Mouse (Mus musculus) kidney, embryonic 16.5 days (tissue): ENCODE results near the gene Clstn2. TPM values are rescaled to one million over a fixed set of nuclear protein-coding genes. Genes with fewer than 3 reads are reported as not detected.

Experiments
- ATAC-seq: fragments of 200-750 bp; cut with Nextera tagmentation; 2 replicates; pipeline ENCODE4 v1.8.0; 2017; ENCODE audit warnings: moderate TSS enrichment; ENCODE audit not compliant: low FRiP score, low TSS enrichment
- H3K27ac ChIP-seq: fragments of 300-500 bp; sonication (generic); 2 replicates; pipeline ENCODE4 v1.5.1; 2014; ENCODE audit warnings: low read length
- H3K27me3 ChIP-seq: fragments of 300-500 bp; sonication (generic); 2 replicates; pipeline ENCODE4 v1.6.1; 2014; ENCODE audit warnings: low read length, control low read depth, mixed read lengths; ENCODE audit not compliant: insufficient read depth
- H3K36me3 ChIP-seq: fragments of 300-500 bp; sonication (generic); 2 replicates; pipeline ENCODE4 v1.6.1; 2014; ENCODE audit warnings: low read length, control low read depth, mixed read lengths; ENCODE audit not compliant: insufficient read depth
- H3K4me1 ChIP-seq: fragments of 300-500 bp; sonication (generic); 2 replicates; pipeline ENCODE4 v1.6.1; 2014; ENCODE audit warnings: low read length, control low read depth, mixed read lengths; ENCODE audit not compliant: insufficient read depth
- H3K4me2 ChIP-seq: fragments of 300-500 bp; sonication (generic); replicated peaks from 2 replicates; pipeline ENCODE4 v1.6.1; 2014; ENCODE audit warnings: low read depth, low read length
- H3K4me3 ChIP-seq: fragments of 300-500 bp; sonication (generic); 2 replicates; pipeline ENCODE4 v1.5.1; 2014; ENCODE audit warnings: mild to moderate bottlenecking, low read length
- H3K9ac ChIP-seq: fragments of 300-500 bp; sonication (generic); replicated peaks from 2 replicates; pipeline ENCODE4 v1.6.1; 2014; ENCODE audit warnings: low read length
- H3K9me3 ChIP-seq: fragments of 300-500 bp; sonication (generic); 2 replicates; pipeline ENCODE4 v1.6.1; 2016; ENCODE audit warnings: low read length, control low read depth
- WGBS: fragments of 180-500 bp; shearing (Covaris S2); extraction: QIAGEN DNeasy Blood & Tissue Kit; methylation state at CpG from one replicate; pipeline ENCODE4 v1.1.7; 2014; 5-methylcytosine and 5-hydroxymethylcytosine counted together
- polyA plus RNA-seq: library from polyadenylated mRNA; unstranded; fragments of >200 nt; fragmentation: Nextera tagmentation; extraction: Ambion mirVana; gene quantifications from 2 replicates; pipeline ENCODE4 v1.2.1, GENCODE M21; 2015

Clstn2 gene
- polyA plus RNA-seq, 1 experiment from 2014 or later = 1.5 TPM

DNA sequence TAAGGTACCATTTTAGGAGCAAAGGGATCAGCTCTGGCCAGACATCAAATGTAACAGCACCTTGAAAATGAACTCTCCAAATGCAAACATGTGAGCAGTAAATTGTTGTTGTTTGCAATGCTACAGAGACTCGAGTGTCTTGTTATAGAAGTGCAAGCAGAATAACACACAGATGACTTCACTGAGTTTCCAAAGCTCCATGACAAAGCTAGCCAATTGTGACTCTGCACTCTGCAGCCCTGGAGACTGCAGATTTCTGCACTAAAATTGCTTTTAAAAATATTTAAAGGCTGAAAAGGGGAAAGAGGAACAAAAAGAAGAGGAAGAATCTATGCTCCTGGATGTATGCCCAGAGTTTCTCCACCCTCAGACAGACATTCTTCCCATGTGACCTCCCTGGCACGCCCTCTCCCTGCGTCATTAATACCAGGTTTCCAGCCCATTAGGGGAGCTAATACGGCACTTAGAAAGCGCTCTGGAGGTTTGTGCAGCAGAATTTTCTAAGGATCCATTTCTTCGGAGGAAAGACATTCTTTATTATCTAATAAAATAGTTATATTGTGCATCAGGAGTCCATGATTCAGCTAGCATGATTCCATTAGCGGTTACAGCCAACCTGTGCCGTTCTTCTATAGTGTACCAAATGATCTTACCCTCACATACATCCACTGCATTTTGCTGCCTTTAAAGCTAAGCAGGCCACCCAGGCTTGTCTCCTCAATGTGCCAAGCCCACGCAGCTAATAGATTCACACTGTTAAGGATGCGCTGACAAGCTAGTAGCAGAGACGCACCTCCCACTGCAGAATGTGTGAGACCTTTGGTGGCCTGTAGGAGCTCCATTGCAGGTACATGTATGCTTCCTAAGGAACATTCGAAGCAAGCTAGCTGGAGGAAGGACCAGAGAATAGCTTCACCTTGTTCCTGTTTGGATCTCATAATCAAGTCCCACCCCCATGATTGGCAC is 184.8 kb downstream of the Clstn2 start:
- no peak overlapping the region for H3K9ac ChIP-seq
- no peak for ATAC-seq
- no peak overlapping the region for H3K4me3 ChIP-seq
- no peaks in the 10 kb centered on the region for H3K4me1 ChIP-seq
- peaks cover 5% of the 10 kb centered on the region; the same call in 1 of the 2 replicates for H3K9me3 ChIP-seq
- no peak overlapping the region for H3K27ac ChIP-seq
- no peaks in the 10 kb centered on the region for H3K36me3 ChIP-seq
- no peaks in the 10 kb centered on the region for H3K27me3 ChIP-seq
- H3K4me2 ChIP-seq = no peak overlapping the region
- 65% methylated on average over 12 of the region's 12 CpGs for WGBS

DNA sequence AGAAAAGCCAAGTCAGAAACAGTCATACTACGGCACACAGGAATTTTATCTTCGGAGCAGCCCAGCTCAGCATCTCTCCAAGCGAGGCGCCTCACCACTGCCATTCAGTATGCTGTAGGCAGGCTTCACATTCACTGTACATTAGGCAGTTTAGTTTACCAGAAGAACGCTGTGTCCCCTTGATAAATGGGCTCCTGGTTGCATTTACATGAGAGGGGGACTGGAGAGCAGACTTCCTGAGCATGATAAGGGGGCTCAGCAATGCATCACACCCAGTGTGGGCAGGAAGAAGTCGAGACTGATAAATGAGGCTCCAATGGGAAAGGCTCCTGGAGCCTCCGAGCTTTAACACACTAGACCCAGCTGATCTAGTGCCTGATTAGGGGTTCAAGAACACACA is 190.9 kb downstream of the Clstn2 start:
- ATAC-seq = no peak
- Histone ChIP-seq H3K27ac (no peak overlapping the region), H3K36me3 (no peaks in the 10 kb centered on the region), H3K4me1 (no peaks in the 10 kb centered on the region), H3K9me3 (peaks cover 5% of the 10 kb centered on the region; the same call in 1 of the 2 replicates), H3K4me2 (no peak overlapping the region), H3K4me3 (no peak overlapping the region), H3K9ac (no peak overlapping the region), H3K27me3 (no peaks in the 10 kb centered on the region)
- 80% methylated on average over 7 of the region's 7 CpGs for WGBS

DNA sequence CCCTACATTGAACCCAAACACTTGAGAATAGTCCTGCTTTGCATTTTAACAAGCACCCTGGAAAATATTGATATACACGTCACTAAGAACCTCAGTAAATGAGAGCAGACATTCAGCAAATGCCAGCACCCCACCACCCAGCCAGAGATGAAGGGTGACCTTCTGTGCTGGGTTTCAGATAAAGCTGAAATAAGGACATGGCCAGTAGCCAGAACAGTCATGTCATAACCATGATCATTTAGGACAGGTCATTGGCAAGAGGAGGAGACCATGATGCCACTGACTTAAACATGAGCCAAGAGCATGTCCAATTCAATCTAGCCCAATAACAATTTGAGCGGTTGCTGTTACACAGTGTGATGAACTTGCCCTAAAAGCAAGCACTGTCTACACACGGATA is 201.8 kb downstream of the Clstn2 start:
- no peak for ATAC-seq

DNA sequence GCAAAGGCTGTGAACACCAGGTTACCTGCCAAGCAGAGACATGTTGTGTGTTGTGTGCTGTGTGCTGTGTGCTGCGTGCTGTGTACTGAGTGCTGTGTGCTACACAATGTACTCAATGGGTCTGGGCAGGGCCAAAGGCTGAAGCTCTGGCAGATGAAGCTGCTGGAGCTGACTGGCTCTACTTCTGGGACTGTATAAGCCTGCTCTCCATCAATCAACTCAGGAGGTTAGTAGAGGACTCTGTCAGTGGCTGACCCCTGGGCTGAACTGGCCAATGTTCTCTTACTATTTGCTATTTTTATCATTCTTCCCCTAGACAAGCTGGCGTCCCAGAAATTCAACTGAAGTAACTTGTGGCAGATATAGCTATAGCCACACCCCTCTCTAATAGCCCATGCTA is 203.1 kb downstream of the Clstn2 start:
- Histone ChIP-seq H3K9ac (no peak overlapping the region), H3K4me2 (no peak overlapping the region), H3K4me1 (no peaks in the 10 kb centered on the region), H3K4me3 (no peak overlapping the region), H3K27ac (no peak overlapping the region), H3K27me3 (no peaks in the 10 kb centered on the region), H3K36me3 (no peaks in the 10 kb centered on the region), H3K9me3 (no peaks in the 10 kb centered on the region)
- ATAC-seq = no peak
- 77% methylated on average over 2 of the region's 2 CpGs for WGBS

More for the DNA sequence above, 201.8 kb downstream of the Clstn2 start:
- Histone ChIP-seq H3K4me3 (no peak overlapping the region), H3K4me2 (no peak overlapping the region), H3K36me3 (no peaks in the 10 kb centered on the region), H3K4me1 (no peaks in the 10 kb centered on the region), H3K9ac (no peak overlapping the region), H3K27me3 (no peaks in the 10 kb centered on the region), H3K27ac (no peak overlapping the region), H3K9me3 (no peaks in the 10 kb centered on the region)
- WGBS = 85% methylated on average over 3 of the region's 3 CpGs

DNA sequence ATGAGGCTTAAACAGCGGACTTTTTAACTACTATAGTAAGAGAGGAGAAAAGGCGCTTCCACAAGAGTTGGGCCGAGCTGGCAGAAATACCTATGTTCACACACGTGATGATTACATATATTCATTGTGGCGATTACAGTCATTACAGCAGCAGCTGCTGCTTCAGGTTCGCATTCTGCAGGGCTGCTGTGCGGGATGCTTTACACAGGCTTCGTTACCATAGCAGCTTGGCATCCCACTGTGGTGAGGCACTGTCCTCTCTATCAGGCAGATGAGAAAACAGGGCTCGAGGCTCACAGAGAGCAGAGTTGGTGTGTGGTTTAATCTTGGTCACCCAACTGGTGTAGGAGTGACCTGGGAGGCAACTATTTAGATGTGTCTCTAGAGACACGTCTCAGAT is 205.3 kb downstream of the Clstn2 start:
- 76% methylated on average over 10 of the region's 10 CpGs for WGBS
- Histone ChIP-seq H3K9me3 (no peaks in the 10 kb centered on the region), H3K4me2 (no peak overlapping the region), H3K9ac (no peak overlapping the region), H3K4me1 (no peaks in the 10 kb centered on the region), H3K36me3 (no peaks in the 10 kb centered on the region), H3K27ac (no peak overlapping the region), H3K27me3 (no peaks in the 10 kb centered on the region), H3K4me3 (no peak overlapping the region)
- no peak for ATAC-seq

DNA sequence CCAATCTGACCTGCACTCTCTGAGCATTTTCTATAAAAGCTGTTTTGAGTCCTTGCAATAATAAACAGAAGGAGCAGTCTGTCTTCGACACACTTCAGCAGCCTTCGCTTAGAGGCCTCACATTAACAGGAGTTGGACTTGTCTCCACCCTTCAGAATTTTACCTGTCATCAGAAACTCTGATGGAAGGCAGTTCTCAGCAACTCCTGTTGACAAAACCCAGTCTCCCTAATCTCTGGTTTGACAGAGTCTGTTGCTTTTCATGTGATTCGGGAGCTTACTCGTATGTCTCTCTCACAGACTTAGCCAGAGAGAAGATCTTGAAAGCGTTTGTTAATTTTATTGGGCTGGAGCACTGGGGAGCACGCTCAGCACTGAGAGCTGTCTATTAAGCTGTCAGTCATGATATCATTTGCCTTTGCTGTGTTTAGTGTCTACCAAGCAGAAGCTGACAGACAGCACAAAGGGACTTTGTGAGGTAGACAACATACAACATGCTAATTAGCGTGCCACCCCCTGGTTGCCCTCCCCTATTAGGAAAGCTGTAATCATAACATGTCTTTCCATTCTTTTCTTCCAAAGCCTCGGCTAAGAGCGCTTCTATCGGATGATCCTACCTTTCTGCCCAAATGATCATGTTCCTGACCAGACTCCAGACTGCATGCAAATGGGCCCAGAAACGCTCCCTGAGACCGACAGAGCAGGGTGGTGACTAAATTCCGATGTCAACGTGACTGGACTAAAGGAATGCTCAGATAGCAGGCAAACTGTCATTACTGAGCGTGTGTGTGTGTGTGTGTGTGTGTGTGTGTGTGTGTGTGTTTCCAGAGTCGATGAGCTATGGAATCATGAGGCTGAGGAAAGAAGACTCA is 206.7 kb downstream of the Clstn2 start:
- no peak for ATAC-seq
- Histone ChIP-seq H3K4me3 (no peak overlapping the region), H3K36me3 (no peaks in the 10 kb centered on the region), H3K9me3 (no peaks in the 10 kb centered on the region), H3K9ac (no peak overlapping the region), H3K4me2 (no peak overlapping the region), H3K27ac (no peak overlapping the region), H3K4me1 (no peaks in the 10 kb centered on the region), H3K27me3 (no peaks in the 10 kb centered on the region)
- WGBS = 62% methylated on average over 16 of the region's 16 CpGs

DNA sequence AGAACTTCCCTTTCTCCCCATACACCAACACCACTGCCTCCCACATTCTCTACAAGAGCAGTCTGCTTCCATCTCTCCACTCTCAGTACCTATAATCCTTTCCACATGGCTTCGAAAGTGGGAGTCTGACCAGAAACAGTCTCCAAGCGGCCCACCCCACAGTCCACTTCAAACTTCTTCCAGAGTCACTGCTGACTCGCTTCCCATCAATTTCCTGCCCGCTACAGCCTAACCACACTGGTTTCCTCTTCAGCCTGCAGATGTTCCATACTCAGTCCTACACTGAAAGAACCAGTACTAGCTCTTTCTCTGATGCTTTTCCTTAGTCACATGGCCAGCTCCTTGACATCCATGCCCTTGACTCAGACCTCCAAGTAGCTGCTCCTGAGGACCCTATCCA is 215.9 kb downstream of the Clstn2 start:
- Histone ChIP-seq H3K27ac (no peak overlapping the region), H3K4me3 (no peak overlapping the region), H3K9me3 (no peaks in the 10 kb centered on the region), H3K27me3 (no peaks in the 10 kb centered on the region), H3K4me2 (no peak overlapping the region), H3K9ac (no peak overlapping the region), H3K36me3 (no peaks in the 10 kb centered on the region), H3K4me1 (peaks cover 9% of the 10 kb centered on the region; the same call in 1 of the 2 replicates)
- no peak for ATAC-seq
- 75% methylated on average over 4 of the region's 4 CpGs for WGBS

DNA sequence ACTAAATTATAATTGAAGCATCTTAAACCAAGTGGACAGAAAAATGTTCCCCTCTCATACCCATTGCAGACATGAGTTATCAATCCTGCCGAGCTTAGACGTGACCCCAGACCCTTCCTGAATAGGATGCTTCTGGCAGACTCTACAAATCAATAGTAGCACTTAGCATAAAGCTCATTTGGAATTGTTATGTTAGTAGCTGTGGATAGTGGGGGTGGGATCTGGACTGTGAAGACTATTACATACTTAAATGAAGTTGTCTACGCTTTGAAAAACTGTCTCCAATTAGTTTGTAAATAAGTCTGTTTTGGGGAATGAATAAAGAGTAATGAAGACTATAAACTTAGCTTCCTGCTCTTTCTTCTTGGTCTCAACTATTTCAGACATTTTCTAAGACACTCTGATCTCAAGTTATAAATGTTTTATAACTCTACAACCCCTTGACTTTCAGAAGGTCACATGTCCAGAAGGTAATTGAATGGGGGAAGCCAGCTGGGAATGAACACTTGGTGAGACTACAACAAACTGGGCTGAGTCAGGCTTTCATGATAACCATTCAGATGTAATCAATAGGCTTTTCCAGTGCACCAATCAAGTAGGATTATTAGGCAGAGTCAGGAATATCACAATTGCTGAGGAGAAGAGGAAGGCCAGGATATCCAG is 216.7 kb downstream of the Clstn2 start:
- Histone ChIP-seq H3K4me1 (peaks cover 9% of the 10 kb centered on the region; the same call in 1 of the 2 replicates), H3K27ac (no peak overlapping the region), H3K9ac (no peak overlapping the region), H3K4me2 (no peak overlapping the region), H3K4me3 (no peak overlapping the region), H3K27me3 (no peaks in the 10 kb centered on the region), H3K9me3 (no peaks in the 10 kb centered on the region), H3K36me3 (no peaks in the 10 kb centered on the region)
- 62% methylated on average over 3 of the region's 3 CpGs for WGBS
- no peak for ATAC-seq

DNA sequence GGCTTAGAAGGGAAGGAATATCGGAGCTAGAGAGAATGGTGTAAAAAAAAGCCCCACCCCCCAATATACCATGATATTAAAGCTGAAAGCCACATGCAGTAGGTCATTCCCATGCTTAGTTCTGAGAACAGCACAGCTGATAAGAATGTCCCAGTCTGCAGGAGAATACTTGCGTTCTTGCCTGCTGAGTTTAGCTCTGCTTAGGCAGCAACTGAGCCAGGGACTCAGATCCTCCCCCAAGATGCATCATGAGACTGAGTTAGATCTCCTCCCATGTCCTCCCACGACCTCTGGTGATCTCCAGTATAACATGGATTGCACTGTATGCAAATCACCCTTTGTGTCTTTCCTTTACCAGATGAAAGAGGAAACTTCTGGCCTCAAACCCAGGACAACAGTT is 219.8 kb downstream of the Clstn2 start:
- Histone ChIP-seq H3K9ac (no peak overlapping the region), H3K36me3 (no peaks in the 10 kb centered on the region), H3K4me3 (no peak overlapping the region), H3K4me1 (peaks cover 9% of the 10 kb centered on the region; the same call in 1 of the 2 replicates), H3K4me2 (no peak overlapping the region), H3K9me3 (no peaks in the 10 kb centered on the region), H3K27ac (no peak overlapping the region), H3K27me3 (no peaks in the 10 kb centered on the region)
- ATAC-seq = peak; percentile 39; the same call in 1 of the 2 replicates
- 22% methylated on average over 3 of the region's 3 CpGs for WGBS
